Mouse (Mus musculus) C2C12 (cell line): ENCODE results near the gene Olfr596. TPM values are rescaled to one million over a fixed set of nuclear protein-coding genes. Genes with fewer than 3 reads are reported as not detected.
"Not testable (repeated sequence)": the region's sequence is repeated elsewhere in the genome, so short reads cannot be mapped to it uniquely, and the experiment has no call there.

Experiments
- H3K27me3 ChIP-seq: one replicate; pipeline ENCODE4 v1.6.1; 2011; ENCODE audit not compliant: control insufficient read depth, insufficient read depth, insufficient read length
- H3K36me3 ChIP-seq: one replicate; pipeline ENCODE4 v1.6.1; 2011; ENCODE audit not compliant: control insufficient read depth, insufficient read depth
- H3K4me3 ChIP-seq: one replicate; pipeline ENCODE4 v1.5.1; 2011; ENCODE audit warnings: mild to moderate bottlenecking, control low read depth; ENCODE audit not compliant: poor library complexity, insufficient read depth, severe bottlenecking
- H3K79me2 ChIP-seq: one replicate; pipeline ENCODE4 v1.6.1; 2011; ENCODE audit not compliant: control insufficient read depth, insufficient read depth
- H3K79me3 ChIP-seq: one replicate; pipeline ENCODE4 v1.6.1; 2011; ENCODE audit warnings: low read depth, control low read depth
- H3ac ChIP-seq: one replicate; pipeline ENCODE3; 2011; ENCODE audit warnings: low read depth; ENCODE audit not compliant: control insufficient read depth, insufficient read length
- CEBPB ChIP-seq: IDR thresholded peaks from one replicate; pipeline ENCODE4 v1.6.1; 2011; ENCODE audit warnings: low read depth, mild to moderate bottlenecking, control low read depth, moderate library complexity
- CTCF ChIP-seq: IDR thresholded peaks from one replicate; pipeline ENCODE4 v1.5.1; 2011; ENCODE audit not compliant: control insufficient read depth, insufficient read depth, insufficient read length
- FOSL1 ChIP-seq: IDR thresholded peaks from one replicate; pipeline ENCODE4 v1.8.0; 2011; ENCODE audit warnings: mild to moderate bottlenecking, low read length; ENCODE audit not compliant: poor library complexity, insufficient read depth, severe bottlenecking
- MAX ChIP-seq: IDR thresholded peaks from one replicate; pipeline ENCODE4 v1.6.1; 2011; ENCODE audit warnings: mild to moderate bottlenecking, control low read depth
- MYOD1 ChIP-seq: IDR thresholded peaks from one replicate; pipeline ENCODE4 v1.6.1; 2011; ENCODE audit warnings: low read depth; ENCODE audit not compliant: control insufficient read depth, insufficient read length
- MYOG ChIP-seq: IDR thresholded peaks from one replicate; pipeline ENCODE4 v1.6.1; 2011; ENCODE audit not compliant: control insufficient read depth, insufficient read length; ENCODE audit errors: extremely low read depth
- USF1 ChIP-seq: IDR thresholded peaks from one replicate; pipeline ENCODE4 v1.6.1; 2011; ENCODE audit warnings: low read depth, mild to moderate bottlenecking, control low read depth, moderate library complexity
- long read RNA-seq, 2 experiments: library from polyadenylated mRNA; unstranded; transcript quantifications; one replicate each; pipeline ENCODE4 v2.0.0; 2019 to 2020
- microRNA-seq: library from miRNA; unstranded; fragments of <30 nt; microRNA quantifications from one replicate; pipeline ENCODE4, GENCODE M21; 2019; ENCODE audit warnings: borderline microRNAs expressed
- polyA plus RNA-seq: library from polyadenylated mRNA; unstranded; fragments of >200 nt; fragmentation: generic; extraction: Trizol; gene quantifications from one replicate; pipeline ENCODE4 v1.2.1, GENCODE M21; 2012; ENCODE audit warnings: missing spikeins

The Olfr596 gene
- not detected for polyA plus RNA-seq
- long read RNA-seq, experiment 1, result 0 reads
- long read RNA-seq, experiment 2, result 0 reads

GRCm38 (mm10) chr7:103305348-103305747 lies at the start of gene Olfr596:
Gene Olfr596 (plus strand): TSS chr7:103305648.
- H3ac ChIP-seq, H3K4me3 ChIP-seq, H3K27me3 ChIP-seq, H3K79me3 ChIP-seq, H3K79me2 ChIP-seq, H3K36me3 ChIP-seq: not testable (repeated sequence)

- H3ac ChIP-seq, H3K27me3 ChIP-seq, H3K79me3 ChIP-seq, H3K79me2 ChIP-seq, H3K4me3 ChIP-seq, H3K36me3 ChIP-seq: not testable (repeated sequence)
Observed at GRCm38 (mm10) chr7:103316015-103316414, 10.6 kb downstream of the Olfr596 start, which contains the start of gene Olfr597. Gene Olfr597 (plus strand): TSS chr7:103316315.

GRCm38 (mm10) chr7:103323268-103323667 lies 17.8 kb downstream of the Olfr596 start, which contains the start of gene Olfr598:
Gene Olfr598 (plus strand): TSS chr7:103323568.
- Histone ChIP-seq H3K27me3 (no peaks in the 10 kb centered on the region), H3K4me3 (no peak within 1 kb of the TSS), H3K79me3 (no peaks in the 10 kb centered on the region), H3K36me3 (no peaks in the 10 kb centered on the region), H3ac (no peak within 1 kb of the TSS), H3K79me2 (no peaks in the 10 kb centered on the region)
- no peak for TF ChIP-seq MYOG
- no peak for TF ChIP-seq MYOD1
- TF ChIP-seq FOSL1, result no peak
- TF ChIP-seq CEBPB, result no peak
- no peak for TF ChIP-seq MAX

- H3K79me2 ChIP-seq, result no peaks in the 10 kb centered on the region
- TF ChIP-seq MAX (no peak), CEBPB (no peak), MYOG (no peak), MYOD1 (no peak), USF1 (no peak), CTCF (no peak), FOSL1 (no peak)
- H3K36me3 ChIP-seq, result no peaks in the 10 kb centered on the region
- H3K79me3 ChIP-seq, result no peaks in the 10 kb centered on the region
- no peak within 1 kb of the TSS for H3ac ChIP-seq
- no peak within 1 kb of the TSS for H3K4me3 ChIP-seq
- H3K27me3 ChIP-seq, result no peaks in the 10 kb centered on the region
Observed at GRCm38 (mm10) chr7:103335617-103336016, 30.2 kb downstream of the Olfr596 start, which contains the start of gene Olfr599. Gene Olfr599 (plus strand): TSS chr7:103335917.

- H3K27me3 ChIP-seq, result no peaks in the 10 kb centered on the region
- H3K79me2 ChIP-seq, result no peaks in the 10 kb centered on the region
- no peak for TF ChIP-seq CEBPB
- TF ChIP-seq MYOD1, result no peak
- no peak for TF ChIP-seq MYOG
- no peak for TF ChIP-seq FOSL1
- no peak for TF ChIP-seq MAX
- TF ChIP-seq CTCF, result no peak
- TF ChIP-seq USF1, result no peak
- H3K4me3 ChIP-seq, result no peak within 1 kb of the TSS
- H3K36me3 ChIP-seq, result no peaks in the 10 kb centered on the region
- H3ac ChIP-seq, result no peak within 1 kb of the TSS
- H3K79me3 ChIP-seq, result no peaks in the 10 kb centered on the region
Observed at GRCm38 (mm10) chr7:103349569-103349968, 44.1 kb downstream of the Olfr596 start, which contains the start of gene Olfr600. Gene Olfr600 (minus strand): TSS chr7:103349669.

Small RNAs within 50 kb of the gene (microRNA-seq; reads per million reads assigned to microRNA genes)
- gene Gm23550 (not detected), gene Gm25171 (not detected)

Other genes starting within 250 kb of the Olfr596 start
- not detected for gene Olfr584, start 223.8 kb upstream of the Olfr596 start, polyA plus RNA-seq
- gene Olfr585, start 207.9 kb upstream of the Olfr596 start, polyA plus RNA-seq, result not detected
- gene Olfr586, start 180.0 kb upstream of the Olfr596 start, polyA plus RNA-seq, result not detected
- not detected for gene Olfr588-ps1, start 164.8 kb upstream of the Olfr596 start, polyA plus RNA-seq
- gene Olfr589, start 149.3 kb upstream of the Olfr596 start, polyA plus RNA-seq, result not detected
- gene Olfr591, start 127.3 kb upstream of the Olfr596 start, polyA plus RNA-seq, result not detected
- gene Olfr592, start 120.8 kb upstream of the Olfr596 start, polyA plus RNA-seq, result not detected
- not detected for gene Olfr593, start 93.8 kb upstream of the Olfr596 start, polyA plus RNA-seq
- gene Olfr594, start 88.7 kb upstream of the Olfr596 start, polyA plus RNA-seq, result not detected
- gene Usp17ld, start 53.1 kb upstream of the Olfr596 start, polyA plus RNA-seq, result not detected
- gene Olfr597, start 10.7 kb downstream of the Olfr596 start, polyA plus RNA-seq, result not detected
- gene Olfr598, start 17.9 kb downstream of the Olfr596 start, polyA plus RNA-seq, result not detected
- not detected for gene Olfr599, start 30.3 kb downstream of the Olfr596 start, polyA plus RNA-seq
- not detected for gene Olfr600, start 44.0 kb downstream of the Olfr596 start, polyA plus RNA-seq
- gene Olfr601, start 57.0 kb downstream of the Olfr596 start, polyA plus RNA-seq, result not detected
- not detected for gene Olfr603, start 80.5 kb downstream of the Olfr596 start, polyA plus RNA-seq
- gene Usp17lc, start 109.4 kb downstream of the Olfr596 start, polyA plus RNA-seq, result 0.08 TPM
- not detected for gene Olfr605, start 139.8 kb downstream of the Olfr596 start, polyA plus RNA-seq
- not detected for gene Olfr606, start 143.4 kb downstream of the Olfr596 start, polyA plus RNA-seq
- not detected for gene Olfr607, start 158.5 kb downstream of the Olfr596 start, polyA plus RNA-seq
- gene Olfr608, start 164.2 kb downstream of the Olfr596 start, polyA plus RNA-seq, result not detected
- not detected for gene Olfr609, start 192.4 kb downstream of the Olfr596 start, polyA plus RNA-seq
- not detected for gene Olfr610, start 206.5 kb downstream of the Olfr596 start, polyA plus RNA-seq
- not detected for gene Olfr611, start 215.2 kb downstream of the Olfr596 start, polyA plus RNA-seq
- gene Olfr612, start 237.1 kb downstream of the Olfr596 start, polyA plus RNA-seq, result not detected
- not detected for gene Olfr613, start 242.4 kb downstream of the Olfr596 start, polyA plus RNA-seq